Mouse (Mus musculus) stomach, embryonic 16.5 days (tissue): ENCODE measurements around the gene Ccdc152. TPM values are rescaled to one million over a fixed set of nuclear protein-coding genes. Genes with fewer than 3 reads are reported as not detected.

Experiments used
- ATAC-seq: fragments of 200-750 bp; cut with Nextera tagmentation; 2 replicates; pipeline ENCODE4 v1.8.0; 2017; ENCODE audit warnings: moderate number of reproducible peaks, moderate TSS enrichment; ENCODE audit not compliant: insufficient read depth, low FRiP score
- H3K27ac ChIP-seq: fragments of 300-500 bp; sonication (generic); 2 replicates; pipeline ENCODE4 v1.5.1; 2014; ENCODE audit warnings: low read length
- H3K27me3 ChIP-seq: fragments of 300-500 bp; sonication (generic); 2 replicates; pipeline ENCODE4 v1.6.1; 2014; ENCODE audit warnings: low read length, control low read depth, mixed read lengths; ENCODE audit not compliant: control insufficient read depth, insufficient read depth
- H3K36me3 ChIP-seq: fragments of 300-500 bp; sonication (generic); 2 replicates; pipeline ENCODE4 v1.6.1; 2014; ENCODE audit warnings: low read length; ENCODE audit not compliant: control insufficient read depth, insufficient read depth
- H3K4me1 ChIP-seq: fragments of 300-500 bp; sonication (generic); 2 replicates; pipeline ENCODE4 v1.6.1; 2014; ENCODE audit warnings: low read length, control low read depth, mixed read lengths; ENCODE audit not compliant: control insufficient read depth, insufficient read depth
- H3K4me2 ChIP-seq: fragments of 300-500 bp; sonication (generic); 2 replicates; pipeline ENCODE4 v1.6.1; 2014; ENCODE audit warnings: low read depth, low read length, mixed read lengths
- H3K4me3 ChIP-seq: fragments of 300-500 bp; sonication (generic); replicated peaks from 2 replicates; pipeline ENCODE4 v1.5.1; 2014; ENCODE audit warnings: mild to moderate bottlenecking, low read length
- H3K9ac ChIP-seq: fragments of 300-500 bp; sonication (generic); 2 replicates; pipeline ENCODE4 v1.6.1; 2014; ENCODE audit warnings: low read length
- H3K9me3 ChIP-seq: fragments of 300-500 bp; sonication (generic); replicated peaks from 2 replicates; pipeline ENCODE4 v1.6.1; 2016; ENCODE audit warnings: low read length, control low read depth; ENCODE audit not compliant: control insufficient read depth
- WGBS: fragments of 180-500 bp; shearing (Covaris S2); extraction: QIAGEN DNeasy Blood & Tissue Kit; methylation state at CpG from one replicate; pipeline ENCODE4 v1.1.7; 2014; 5-methylcytosine and 5-hydroxymethylcytosine counted together
- polyA plus RNA-seq: library from polyadenylated mRNA; unstranded; fragments of >200 nt; fragmentation: Nextera tagmentation; extraction: Ambion mirVana; gene quantifications from 2 replicates; pipeline ENCODE4 v1.2.1, GENCODE M21; 2015

The Ccdc152 gene
- polyA plus RNA-seq, 1 experiment from 2014 or later, result 0.28 TPM

DNA sequence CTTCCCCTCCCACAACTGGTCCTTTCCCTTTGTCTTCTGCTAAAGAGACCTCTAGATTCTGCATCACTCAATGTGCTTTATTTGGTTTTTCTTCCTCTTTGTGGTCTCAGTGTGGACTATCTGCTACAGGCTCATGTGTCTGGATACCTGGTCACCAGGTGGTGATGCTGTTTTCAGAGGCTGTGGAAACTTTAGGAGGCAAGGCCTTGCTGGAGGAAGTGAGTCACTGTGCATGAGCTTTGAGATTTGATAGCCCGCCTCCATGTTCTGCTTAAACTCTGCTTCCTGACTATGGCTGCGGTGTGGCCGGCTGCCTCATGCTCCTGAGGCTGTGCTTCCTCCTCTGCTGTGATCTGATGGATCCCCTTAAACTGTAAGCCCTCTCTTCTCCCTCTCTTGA is 12.9 kb downstream of the Ccdc152 start:
- H3K36me3 ChIP-seq, result no peaks in the 10 kb centered on the region
- H3K4me3 ChIP-seq, result no peak overlapping the region
- ATAC-seq, result no peak
- no peak overlapping the region for H3K27ac ChIP-seq
- no peak overlapping the region for H3K9ac ChIP-seq
- no peaks in the 10 kb centered on the region for H3K27me3 ChIP-seq
- no peaks in the 10 kb centered on the region for H3K4me1 ChIP-seq
- H3K9me3 ChIP-seq, result no peaks in the 10 kb centered on the region
- WGBS, result 73% methylated on average over 3 of the region's 3 CpGs
- H3K4me2 ChIP-seq, result no peak overlapping the region

DNA sequence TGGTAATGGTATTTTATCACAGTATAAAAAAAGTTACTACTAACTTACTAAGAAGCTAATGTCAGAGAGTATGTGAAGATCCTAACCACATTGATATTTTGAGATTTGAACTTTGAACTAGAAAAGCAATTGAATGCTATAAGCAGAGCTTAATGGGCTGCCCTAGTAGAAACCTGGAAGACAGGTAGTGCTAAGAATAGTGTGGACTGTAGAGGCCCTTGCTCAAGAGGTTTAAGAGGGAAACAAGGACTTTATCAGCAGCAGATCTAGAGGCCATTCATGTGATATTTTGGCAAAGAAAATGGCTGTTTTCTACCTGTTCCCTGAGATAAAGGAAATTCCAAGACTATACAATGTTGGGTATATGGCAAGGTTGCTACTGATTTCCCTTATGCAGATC is 17.3 kb downstream of the Ccdc152 start:
- no peak overlapping the region for H3K27ac ChIP-seq
- ATAC-seq, result no peak

GRCm38 (mm10) chr15:3281737-3282136 is 21.6 kb downstream of the Ccdc152 start:
- WGBS, result 89% methylated on average over 1 of the region's 1 CpGs
- no peak overlapping the region for H3K9ac ChIP-seq
- no peaks in the 10 kb centered on the region for H3K4me1 ChIP-seq
- no peak overlapping the region for H3K4me2 ChIP-seq
- H3K4me3 ChIP-seq, result no peak overlapping the region
- H3K27me3 ChIP-seq, result no peaks in the 10 kb centered on the region
- no peaks in the 10 kb centered on the region for H3K9me3 ChIP-seq
- no peak overlapping the region for H3K27ac ChIP-seq
- ATAC-seq, result no peak
- peaks cover 4% of the 10 kb centered on the region; the same call in 1 of the 2 replicates for H3K36me3 ChIP-seq

More for the DNA sequence above, 17.3 kb downstream of the Ccdc152 start:
- Histone ChIP-seq H3K4me2 (no peak overlapping the region), H3K27me3 (no peaks in the 10 kb centered on the region), H3K36me3 (no peaks in the 10 kb centered on the region), H3K4me3 (no peak overlapping the region), H3K9me3 (no peaks in the 10 kb centered on the region), H3K9ac (no peak overlapping the region), H3K4me1 (no peaks in the 10 kb centered on the region)

DNA sequence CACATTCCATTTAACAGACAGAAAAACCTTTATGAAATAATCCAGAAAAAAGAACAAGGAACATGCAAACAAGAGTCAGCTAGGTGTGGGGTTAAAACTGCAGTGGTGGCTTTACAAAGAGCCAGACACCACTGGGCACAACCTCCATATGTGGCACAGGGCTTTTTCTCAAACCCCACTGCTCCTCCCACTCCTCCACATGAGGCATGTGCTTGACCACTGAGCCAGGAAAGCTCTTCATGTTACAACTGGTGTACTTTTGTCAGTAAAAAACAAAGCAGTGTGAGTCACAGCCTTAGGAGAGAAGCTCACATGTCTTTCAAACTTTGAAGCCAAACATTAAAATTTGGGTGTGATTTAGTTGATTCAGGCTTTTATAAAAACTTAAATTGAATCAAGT is 22.1 kb downstream of the Ccdc152 start:
- Histone ChIP-seq H3K4me1 (no peaks in the 10 kb centered on the region), H3K27ac (no peak overlapping the region), H3K9ac (no peak overlapping the region), H3K36me3 (peaks cover 4% of the 10 kb centered on the region; the same call in 1 of the 2 replicates), H3K27me3 (no peaks in the 10 kb centered on the region), H3K9me3 (no peaks in the 10 kb centered on the region), H3K4me2 (no peak overlapping the region), H3K4me3 (no peak overlapping the region)
- no peak for ATAC-seq

DNA sequence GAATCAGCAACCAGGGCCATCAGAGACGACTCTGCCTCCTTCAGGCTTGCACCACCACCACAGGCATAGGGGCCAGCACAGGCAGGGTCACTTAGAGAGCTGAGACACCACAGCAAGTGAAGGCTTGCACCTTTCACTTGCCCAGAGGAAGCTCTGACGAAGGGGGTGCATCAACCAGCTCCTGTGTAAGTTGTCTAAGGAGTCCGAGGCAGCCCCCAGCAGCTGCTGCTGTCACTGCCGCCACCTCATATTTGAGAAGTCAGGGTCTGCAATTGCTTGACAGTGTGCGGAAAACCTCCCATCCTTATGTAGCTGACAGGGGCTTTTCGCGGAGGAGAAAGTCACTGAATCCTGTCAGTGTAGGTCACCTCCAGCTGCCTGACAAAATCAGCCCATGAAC is 24.1 kb downstream of the Ccdc152 start:
- Histone ChIP-seq H3K4me1 (no peaks in the 10 kb centered on the region), H3K4me3 (no peak overlapping the region), H3K9ac (no peak overlapping the region), H3K4me2 (no peak overlapping the region), H3K36me3 (peaks cover 4% of the 10 kb centered on the region; the same call in 1 of the 2 replicates), H3K9me3 (no peaks in the 10 kb centered on the region), H3K27me3 (no peaks in the 10 kb centered on the region), H3K27ac (no peak overlapping the region)
- no peak for ATAC-seq
- WGBS, result 80% methylated on average over 7 of the region's 7 CpGs

DNA sequence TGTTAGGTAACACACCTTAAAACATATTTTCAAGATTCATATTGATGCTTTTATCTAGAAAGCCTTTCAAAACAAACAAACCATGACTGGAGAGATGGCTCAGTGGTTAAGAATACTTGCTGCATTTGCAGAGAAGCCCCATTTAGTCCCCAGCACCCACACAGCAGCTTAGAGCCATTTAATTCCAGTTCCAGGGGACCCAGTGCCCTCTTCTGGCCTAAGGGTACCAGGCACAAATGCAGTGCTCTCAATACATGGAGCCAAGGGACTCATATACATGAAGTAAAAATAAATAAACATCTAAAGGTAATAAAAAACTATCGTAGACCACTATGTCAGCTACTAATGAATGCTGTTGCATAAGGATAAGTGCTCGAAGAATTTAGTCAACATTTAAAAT is 25.9 kb downstream of the Ccdc152 start:
- no peak overlapping the region for H3K27ac ChIP-seq
- no peak overlapping the region for H3K4me2 ChIP-seq
- H3K4me3 ChIP-seq, result no peak overlapping the region
- peaks cover 4% of the 10 kb centered on the region; the same call in 1 of the 2 replicates for H3K36me3 ChIP-seq
- whole genome bisulfite sequencing, result 89% methylated on average over 2 of the region's 2 CpGs
- H3K27me3 ChIP-seq, result no peaks in the 10 kb centered on the region
- no peaks in the 10 kb centered on the region; the same call in 1 of the 2 replicates for H3K4me1 ChIP-seq
- no peak for ATAC-seq
- H3K9me3 ChIP-seq, result no peaks in the 10 kb centered on the region
- no peak overlapping the region for H3K9ac ChIP-seq

DNA sequence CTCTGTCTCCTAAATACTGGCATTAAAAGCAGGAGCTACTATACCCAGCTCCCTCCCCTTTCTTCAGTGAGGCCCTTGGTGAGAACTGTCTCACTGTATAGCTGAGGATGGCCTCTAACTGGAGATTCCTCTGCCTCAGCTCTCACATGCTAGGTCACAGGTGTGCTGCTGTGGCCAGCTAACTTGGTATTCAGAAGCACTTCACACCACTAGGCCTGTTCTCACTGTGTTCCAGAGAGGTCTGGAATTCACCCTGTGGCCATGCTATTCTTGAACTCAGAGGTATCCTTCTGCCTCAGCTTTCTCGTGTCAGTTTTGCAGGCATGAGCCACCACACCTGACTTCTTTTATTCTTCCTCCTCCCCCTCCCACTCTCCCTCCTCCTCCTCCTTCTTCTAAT is 30.1 kb downstream of the Ccdc152 start:
- Histone ChIP-seq H3K4me2 (peak overlapping the region; percentile 55), H3K36me3 (0 out of 2 replicates have a peak, but pooled peaks cover 4% of the 10 kb centered on the region), H3K4me1 (peaks cover 10% of the 10 kb centered on the region), H3K9ac (0 out of 2 replicates have a peak overlapping the region, but pooled peaks have one; percentile 7), H3K4me3 (peak overlapping the region; percentile 55), H3K9me3 (no peaks in the 10 kb centered on the region), H3K27ac (no peak overlapping the region), H3K27me3 (no peaks in the 10 kb centered on the region)
- ATAC-seq, result no peak
- 70% methylated on average over 1 of the region's 1 CpGs for WGBS

DNA sequence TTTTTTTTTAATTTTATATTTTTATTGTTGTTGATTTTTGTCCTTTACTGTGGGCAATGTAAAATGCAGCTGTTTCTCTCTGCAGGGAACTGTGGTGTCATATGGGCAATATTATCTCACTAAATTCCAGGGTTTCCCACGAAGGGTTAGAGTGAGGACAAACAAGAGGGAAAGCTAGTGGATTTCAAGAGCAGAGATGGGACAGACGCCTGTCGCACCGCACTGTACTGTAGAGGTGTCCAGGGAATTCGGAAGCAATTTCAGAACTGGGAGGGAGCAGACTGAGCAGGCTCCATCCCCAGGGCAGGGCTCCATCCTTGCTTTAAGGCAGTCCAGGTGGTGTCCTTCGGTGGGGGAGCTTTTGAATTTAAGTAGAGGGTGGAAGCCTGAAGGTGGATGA is 32.1 kb downstream of the Ccdc152 start:
- Histone ChIP-seq H3K4me3 (peak overlapping the region; percentile 55), H3K27me3 (no peaks in the 10 kb centered on the region), H3K4me1 (peaks cover 10% of the 10 kb centered on the region), H3K27ac (peak overlapping the region; percentile 42), H3K9me3 (no peaks in the 10 kb centered on the region), H3K4me2 (peak overlapping the region; percentile 55), H3K9ac (peak overlapping the region; percentile 71), H3K36me3 (no peaks in the 10 kb centered on the region)
- WGBS, result 30% methylated on average over 6 of the region's 6 CpGs
- no peak for ATAC-seq

DNA sequence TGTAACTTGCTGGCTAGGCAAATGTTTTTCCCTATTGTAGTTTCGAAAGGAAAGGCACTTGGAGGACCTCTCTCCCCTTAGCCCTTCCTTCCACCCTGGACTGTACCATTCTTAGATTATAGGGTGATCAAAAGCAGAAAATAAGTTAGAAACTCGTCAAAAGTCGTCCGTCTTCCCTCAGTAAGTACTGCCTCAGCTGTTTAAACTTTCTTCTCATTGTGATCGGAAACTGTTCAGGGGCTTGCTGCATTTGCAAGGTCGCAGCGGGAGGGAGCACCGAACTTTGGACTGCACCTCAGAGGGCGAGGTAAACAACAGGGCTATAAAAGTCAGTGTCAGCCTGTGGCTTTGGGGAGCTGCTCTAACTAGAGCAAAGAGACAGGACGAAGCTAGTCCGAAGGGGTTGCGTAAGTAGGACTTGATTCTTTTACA is 32.7 kb downstream of the Ccdc152 start:
- Histone ChIP-seq H3K4me1 (peaks cover 10% of the 10 kb centered on the region), H3K9me3 (no peaks in the 10 kb centered on the region), H3K4me3 (peak overlapping the region; percentile 55), H3K27ac (peak overlapping the region; percentile 94), H3K9ac (peak overlapping the region; percentile 69), H3K27me3 (no peaks in the 10 kb centered on the region), H3K36me3 (no peaks in the 10 kb centered on the region), H3K4me2 (peak overlapping the region; percentile 55)
- ATAC-seq, result peak; percentile 92
- WGBS, result 3% methylated on average over 12 of the region's 12 CpGs
